Mouse (Mus musculus) bone marrow macrophage, adult 2 months (primary cell): ENCODE results near the gene Dync1li1.
"Not testable (repeated sequence)": the region's sequence is repeated elsewhere in the genome, so short reads cannot be mapped to it uniquely, and the experiment has no call there.

Source experiments
- CTCF ChIP-seq: IDR thresholded peaks from 2 replicates; pipeline ENCODE4 v1.5.1; 2012; ENCODE audit warnings: low read depth, mild to moderate bottlenecking, low read length, moderate library complexity
- POLR2A ChIP-seq: IDR thresholded peaks from 2 replicates; pipeline ENCODE4 v1.6.1; 2012; ENCODE audit warnings: mild to moderate bottlenecking, low read depth, low read length, borderline replicate concordance

DNA sequence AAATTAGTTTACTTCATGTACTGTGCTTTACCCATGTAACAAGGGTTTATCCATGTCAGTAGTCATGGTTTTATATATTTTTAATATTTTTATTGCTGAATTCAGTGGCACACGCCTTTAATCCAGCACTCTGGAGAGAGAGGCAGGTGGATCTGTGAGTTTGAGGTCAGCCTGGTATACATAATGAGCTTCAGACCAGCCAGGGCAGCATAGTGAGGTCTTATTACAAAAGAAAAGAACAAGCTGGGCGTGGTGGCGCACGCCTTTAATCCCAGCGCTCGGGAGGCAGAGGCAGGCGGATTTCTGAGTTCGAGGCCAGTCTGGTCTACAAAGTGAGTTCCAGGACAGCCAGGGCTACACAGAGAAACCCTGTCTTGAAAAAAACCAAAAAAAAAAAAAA, 7.1 kb downstream of the Dync1li1 start:
- not testable (repeated sequence) for TF ChIP-seq CTCF, POLR2A
